Mouse (Mus musculus): ENCODE results near the gene Gjb3.

DNA sequence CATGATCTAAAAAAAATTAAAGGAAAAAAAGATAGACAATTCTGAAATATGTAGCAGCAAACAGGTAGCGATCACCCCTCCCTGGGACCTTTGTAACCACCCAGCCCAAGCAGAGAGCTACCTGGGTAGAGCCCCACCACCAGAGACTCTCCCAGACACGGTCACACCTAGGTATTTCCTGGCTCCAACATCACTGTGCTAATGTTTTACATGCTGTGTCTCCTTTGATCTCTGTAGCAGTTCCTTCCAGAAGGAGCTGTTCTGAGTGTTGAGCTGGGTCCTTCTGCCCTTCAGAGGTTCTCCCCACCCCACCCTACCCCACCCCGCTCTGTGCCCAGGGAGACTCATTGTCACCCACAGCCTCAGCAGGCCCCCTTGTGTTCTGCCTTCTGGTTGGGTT lies 7.0 kb downstream of the Gjb3 start:
- TF ChIP-seq EP300 (IDR thresholded peaks at IDR 0.05; ENCODE audit: insufficient read depth, low read depth, low read length) (no peak), CTCF (IDR thresholded peaks at IDR 0.05; ENCODE audit: low read depth, low read length) (no peak)

Data from ES-Bruce4 (cell line).